Mouse (Mus musculus): ENCODE measurements around the gene 1700067K01Rik. TPM values are rescaled to one million over a fixed set of nuclear protein-coding genes. Genes with fewer than 3 reads are reported as not detected.

Gene 1700067K01Rik
- total and polyA plus RNA-seq, 3 experiments = 0.53 to 0.69 TPM; not detected in 1

DNA sequence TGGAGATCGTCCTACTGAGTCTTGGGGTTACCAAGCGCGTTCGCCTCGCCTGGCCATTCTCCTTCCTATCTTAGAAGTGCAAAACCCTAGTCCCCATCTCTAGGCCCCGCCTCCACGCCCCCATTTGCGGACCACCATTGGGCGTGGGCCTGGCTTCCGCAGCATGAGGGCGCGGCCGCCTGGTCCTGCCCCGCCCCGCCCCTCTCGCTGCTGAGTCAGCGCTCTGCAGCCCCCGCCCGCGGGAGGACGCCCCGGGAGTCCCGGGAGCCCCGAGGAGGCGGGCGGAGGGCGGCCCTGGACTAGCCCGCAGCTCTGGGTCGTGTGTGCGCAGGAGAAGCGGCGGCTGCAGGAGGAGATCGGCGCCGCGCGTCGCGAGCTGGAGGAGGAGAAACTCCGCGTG lies 24.6 kb downstream of the 1700067K01Rik start:
- peak; percentile 63 for DNase-seq (ENCODE audit: low read depth, low spot score)
- 0 out of 4 replicates have a peak, but pooled peaks cover 0 to 8% of the 10 kb centered on the region in 2 experiments for H3K4me1 ChIP-seq (ENCODE audit: control insufficient read depth in 1 of 2, insufficient read depth in 2 of 2, low read length in 2 of 2)
- TF ChIP-seq MAFK (IDR thresholded peaks at IDR 0.05; ENCODE audit: borderline replicate concordance, low read depth, low read length) = peak; percentile 80
- TF ChIP-seq ELF1 (IDR thresholded peaks at IDR 0.05; ENCODE audit: low read depth, low read length) = no peak
- no peak overlapping the region for H3K27ac ChIP-seq (ENCODE audit: control insufficient read depth, low read depth, low read length)
- H3K36me3 ChIP-seq (ENCODE audit: control insufficient read depth in 1 of 2, insufficient read depth in 2 of 2, low read length in 2 of 2) = no peaks in the 10 kb centered on the region; a peak in 1 of 4 replicates
- no peaks in the 10 kb centered on the region for H3K79me2 ChIP-seq (ENCODE audit: control insufficient read depth, insufficient read depth, low read length, poor library complexity)
- no peak overlapping the region for H3K9ac ChIP-seq (ENCODE audit: control insufficient read depth, low read depth, low read length, poor library complexity, severe bottlenecking)
- no peaks in the 10 kb centered on the region for H3K9me3 ChIP-seq (replicated peaks; ENCODE audit: insufficient read depth, low read length)
- no peak overlapping the region; a peak in 2 of 4 replicates for H3K4me3 ChIP-seq (ENCODE audit: control insufficient read depth in 1 of 2, insufficient read depth in 1 of 2, low read depth in 2 of 2, low read length in 2 of 2)
- H3K27me3 ChIP-seq (ENCODE audit: control insufficient read depth in 1 of 2, insufficient read depth in 2 of 2, low read length in 2 of 2) = no peaks in the 10 kb centered on the region

DNA sequence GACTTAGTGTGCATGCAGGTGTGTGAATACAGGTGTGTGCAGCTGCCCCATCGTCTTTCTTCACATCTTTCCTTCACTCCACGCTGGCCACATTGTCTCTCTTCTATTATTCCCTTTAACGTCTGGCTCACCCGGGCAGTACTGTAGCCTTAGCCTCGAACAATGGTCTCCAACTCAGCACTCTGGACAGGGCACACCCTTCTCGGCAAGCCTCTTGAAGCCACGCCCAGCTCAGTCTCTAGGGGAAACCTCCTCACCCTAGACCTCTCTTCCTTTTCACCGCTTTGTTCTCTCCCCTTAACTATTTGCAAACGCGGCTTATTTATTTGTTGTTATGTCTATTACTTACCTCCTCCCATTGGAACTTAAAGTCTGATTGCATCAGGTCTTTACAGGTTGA lies 26.1 kb downstream of the 1700067K01Rik start:
- H3K27me3 ChIP-seq (ENCODE audit: control insufficient read depth in 1 of 2, insufficient read depth in 2 of 2, low read length in 2 of 2) = no peaks in the 10 kb centered on the region
- no peak overlapping the region for H3K27ac ChIP-seq (ENCODE audit: control insufficient read depth, low read depth, low read length)
- H3K36me3 ChIP-seq (ENCODE audit: control insufficient read depth in 1 of 2, insufficient read depth in 2 of 2, low read length in 2 of 2) = no peaks in the 10 kb centered on the region; a peak in 1 of 4 replicates
- no peak for TF ChIP-seq NELFE (IDR thresholded peaks at IDR 0.05; ENCODE audit: low read depth, low read length)
- no peak for TF ChIP-seq GABPA (IDR thresholded peaks at IDR 0.05; ENCODE audit: low read depth, low read length)
- no peak for TF ChIP-seq TBP (IDR thresholded peaks at IDR 0.05; ENCODE audit: low read depth, low read length)
- no peak for TF ChIP-seq RCOR1 (IDR thresholded peaks at IDR 0.05; ENCODE audit: low read depth, low read length)
- 0 out of 2 replicates have a peak, but pooled peaks have one; percentile 30 for TF ChIP-seq SIN3A (IDR thresholded peaks at IDR 0.05; ENCODE audit: low read length)
- no peak for TF ChIP-seq SMC3 (IDR thresholded peaks at IDR 0.05; ENCODE audit: low read depth, low read length)
- no peak for TF ChIP-seq CTCF (IDR thresholded peaks at IDR 0.05 in 2 of 3, conservative IDR thresholded peaks at IDR 0.05 in 1 of 3; ENCODE audit: control insufficient read depth in 1 of 3, insufficient read depth in 1 of 3, low read depth in 2 of 3, low read length in 3 of 3, poor library complexity in 1 of 3, severe bottlenecking in 1 of 3)
- TF ChIP-seq ETS1 (IDR thresholded peaks at IDR 0.05; ENCODE audit: low read depth, low read length) = no peak
- TF ChIP-seq UBTF (IDR thresholded peaks at IDR 0.05; ENCODE audit: borderline replicate concordance, insufficient read depth, low read depth, low read length) = no peak
- H3K9ac ChIP-seq (ENCODE audit: control insufficient read depth, low read depth, low read length, poor library complexity, severe bottlenecking) = no peak overlapping the region
- 0 out of 4 replicates have a peak, but pooled peaks cover 0 to 8% of the 10 kb centered on the region in 2 experiments for H3K4me1 ChIP-seq (ENCODE audit: control insufficient read depth in 1 of 2, insufficient read depth in 2 of 2, low read length in 2 of 2)
- peak; percentile 51 for DNase-seq (ENCODE audit: low read depth, low spot score)
- no peak overlapping the region for H3K4me3 ChIP-seq (ENCODE audit: control insufficient read depth in 1 of 2, insufficient read depth in 1 of 2, low read depth in 2 of 2, low read length in 2 of 2)
- no peaks in the 10 kb centered on the region for H3K9me3 ChIP-seq (replicated peaks; ENCODE audit: insufficient read depth, low read length)
- no peaks in the 10 kb centered on the region for H3K79me2 ChIP-seq (ENCODE audit: control insufficient read depth, insufficient read depth, low read length, poor library complexity)

DNA sequence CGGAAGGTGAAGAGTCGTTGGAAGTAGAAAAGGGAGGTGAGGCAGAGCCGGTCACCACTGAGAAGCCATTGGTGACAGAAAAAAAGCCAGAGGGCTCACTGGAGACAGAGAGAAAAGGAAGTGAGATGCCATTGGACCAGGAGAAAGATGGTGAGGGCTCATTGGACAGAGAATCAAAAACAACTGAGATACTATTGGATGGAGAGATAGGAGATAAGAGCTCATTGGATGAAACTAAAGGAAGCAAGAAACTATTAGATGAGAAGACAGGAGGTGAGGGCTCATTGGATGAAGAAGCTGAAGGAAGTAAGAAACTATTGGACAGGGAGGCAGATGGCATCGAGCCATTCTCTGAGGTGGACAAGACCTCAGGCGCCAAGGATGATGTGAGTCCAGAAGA lies 28.0 kb downstream of the 1700067K01Rik start:
- DNase-seq (ENCODE audit: low read depth, low spot score) = peak; percentile 61
- H3K27me3 ChIP-seq (ENCODE audit: control insufficient read depth in 1 of 2, insufficient read depth in 2 of 2, low read length in 2 of 2) = no peaks in the 10 kb centered on the region
- no peak overlapping the region for H3K27ac ChIP-seq (ENCODE audit: control insufficient read depth, low read depth, low read length)
- no peaks in the 10 kb centered on the region for H3K4me1 ChIP-seq (ENCODE audit: control insufficient read depth in 1 of 2, insufficient read depth in 2 of 2, low read length in 2 of 2)
- H3K79me2 ChIP-seq (ENCODE audit: control insufficient read depth, insufficient read depth, low read length, poor library complexity) = no peaks in the 10 kb centered on the region
- H3K36me3 ChIP-seq (ENCODE audit: control insufficient read depth in 1 of 2, insufficient read depth in 2 of 2, low read length in 2 of 2) = peaks cover 0 to 3% of the 10 kb centered on the region in 2 experiments; a peak in 2 of 4 replicates
- H3K9me3 ChIP-seq (replicated peaks; ENCODE audit: insufficient read depth, low read length) = no peaks in the 10 kb centered on the region
- H3K9ac ChIP-seq (ENCODE audit: control insufficient read depth, low read depth, low read length, poor library complexity, severe bottlenecking) = no peak overlapping the region
- TF ChIP-seq GATA1 (IDR thresholded peaks at IDR 0.05; ENCODE audit: low read depth, low read length) (peak; percentile 54; the same call in 1 of the 2 replicates), MAX (IDR thresholded peaks at IDR 0.05; ENCODE audit: low read length) (no peak), CHD2 (IDR thresholded peaks at IDR 0.05; ENCODE audit: low read length) (peak; percentile 32; the same call in 1 of the 2 replicates)
- no peak overlapping the region for H3K4me3 ChIP-seq (ENCODE audit: control insufficient read depth in 1 of 2, insufficient read depth in 1 of 2, low read depth in 2 of 2, low read length in 2 of 2)
